Mouse (Mus musculus) left cerebral cortex, postnatal 10 days (tissue): ENCODE results near the gene Cx3cr1. TPM values are rescaled to one million over a fixed set of nuclear protein-coding genes. Genes with fewer than 3 reads are reported as not detected.

ENCODE experiments used
- DNase-seq, 2 experiments: peaks; one replicate each; pipeline ENCODE4 v3.0.0; 2021 to 2022; ENCODE audit warnings: low spot score in 2 of 2, mixed read lengths in 1 of 2; ENCODE audit errors: extremely low spot score in 1 of 2
- intact Hi-C: fragments of 180-260 bp; cut with DNase I; formaldehyde crosslinking; loops from one replicate; pipeline ENCODE4 v1.15.1; 2025
- total RNA-seq, 2 experiments: library from RNA; stranded (reverse); gene quantifications; 2 replicates each; pipeline ENCODE4 v1.2.3; 2021

Cx3cr1 gene
- total RNA-seq, 2 experiments from 2014 or later, result 31.9 to 33.5 TPM

- intact Hi-C loops, result no loop called here
- peak in 1 of 2 experiments; percentile 67 for DNase-seq
Measured at GRCm38 (mm10) chr9:119970221-119970620, 99.5 kb downstream of the Cx3cr1 start.

- no peak for DNase-seq
- intact Hi-C loops, result no loop called here
Measured at GRCm38 (mm10) chr9:119969811-119970210, 99.9 kb downstream of the Cx3cr1 start.

DNA sequence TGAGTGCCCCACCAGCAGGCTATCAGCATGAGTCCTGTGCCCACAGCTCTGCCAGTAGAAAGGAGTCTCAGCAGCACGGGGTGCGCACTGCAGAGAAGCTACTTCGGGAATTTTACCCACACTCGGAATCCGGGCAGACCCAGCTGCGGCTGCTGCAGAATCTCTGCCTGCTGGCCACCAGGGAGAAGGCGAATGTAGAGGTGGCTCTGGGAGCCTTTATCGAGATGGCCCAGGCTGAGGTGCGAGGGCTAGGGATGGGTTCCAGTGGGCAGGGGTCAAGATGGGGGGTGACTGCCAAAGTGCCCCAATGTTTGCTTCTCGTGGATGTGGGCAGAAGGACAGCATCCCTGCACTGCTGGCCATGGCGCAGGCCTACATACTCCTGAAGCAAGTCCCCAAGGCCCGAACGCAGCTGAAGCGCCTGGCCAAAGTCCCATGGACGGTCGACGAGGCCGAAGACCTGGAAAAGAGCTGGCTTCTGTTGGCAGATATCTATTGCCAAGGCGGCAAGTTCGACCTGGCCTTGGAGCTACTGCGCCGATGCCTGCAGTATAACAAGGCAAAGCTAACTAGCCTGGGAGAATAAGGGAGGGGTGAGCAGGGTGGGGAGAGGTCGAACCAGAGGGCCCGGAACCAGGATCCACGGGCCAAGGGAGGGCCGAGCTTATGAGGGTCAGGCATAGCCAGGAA is 103.3 kb downstream of the Cx3cr1 start:
- intact Hi-C loops, result no loop called here
- DNase-seq, result no peak

DNA sequence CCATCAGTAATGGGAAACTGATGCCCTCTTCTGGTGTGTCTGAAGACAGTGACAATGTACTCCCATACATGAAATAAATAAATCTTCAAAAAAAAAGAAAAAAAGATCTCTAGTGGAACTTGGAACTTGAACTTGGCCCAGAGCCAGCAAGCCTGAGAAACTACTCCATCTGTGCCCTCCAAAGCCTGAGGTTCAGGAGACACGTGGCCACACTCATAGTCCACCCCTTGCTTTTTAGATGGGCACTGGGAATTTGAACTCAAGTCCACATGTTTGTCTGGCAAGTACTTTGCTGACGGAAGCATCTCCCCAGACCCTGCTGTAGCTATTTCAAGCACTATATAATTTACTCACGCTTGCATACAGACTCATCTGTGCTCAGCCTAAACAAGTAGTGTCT is 104.5 kb downstream of the Cx3cr1 start:
- intact Hi-C loops, result no loop called here
- no peak for DNase-seq

DNA sequence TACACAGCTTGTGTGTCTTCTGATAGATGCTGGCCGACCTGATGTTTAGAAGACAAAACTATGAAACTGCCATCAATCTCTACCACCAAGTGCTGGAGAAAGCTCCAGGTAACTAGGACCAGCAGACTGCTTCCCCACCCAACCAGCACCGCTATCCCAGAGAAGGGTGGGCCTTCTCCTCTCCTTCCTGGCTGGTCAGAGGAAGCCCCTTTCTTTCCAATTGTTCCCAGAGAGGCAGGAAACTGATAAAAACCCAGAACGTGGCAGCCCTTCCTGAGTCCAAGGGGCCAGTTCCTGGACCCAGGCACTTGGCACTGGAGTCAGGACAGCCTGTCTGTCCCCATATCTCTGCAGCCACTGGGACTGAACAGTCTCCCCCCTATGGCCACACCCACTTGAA is 105.5 kb downstream of the Cx3cr1 start:
- intact Hi-C loops, result loop anchor here (5.0 kb wide), 1 partner anchor 48 kb away; no protein-coding TSS in a partner anchor
- no peak for DNase-seq

DNA sequence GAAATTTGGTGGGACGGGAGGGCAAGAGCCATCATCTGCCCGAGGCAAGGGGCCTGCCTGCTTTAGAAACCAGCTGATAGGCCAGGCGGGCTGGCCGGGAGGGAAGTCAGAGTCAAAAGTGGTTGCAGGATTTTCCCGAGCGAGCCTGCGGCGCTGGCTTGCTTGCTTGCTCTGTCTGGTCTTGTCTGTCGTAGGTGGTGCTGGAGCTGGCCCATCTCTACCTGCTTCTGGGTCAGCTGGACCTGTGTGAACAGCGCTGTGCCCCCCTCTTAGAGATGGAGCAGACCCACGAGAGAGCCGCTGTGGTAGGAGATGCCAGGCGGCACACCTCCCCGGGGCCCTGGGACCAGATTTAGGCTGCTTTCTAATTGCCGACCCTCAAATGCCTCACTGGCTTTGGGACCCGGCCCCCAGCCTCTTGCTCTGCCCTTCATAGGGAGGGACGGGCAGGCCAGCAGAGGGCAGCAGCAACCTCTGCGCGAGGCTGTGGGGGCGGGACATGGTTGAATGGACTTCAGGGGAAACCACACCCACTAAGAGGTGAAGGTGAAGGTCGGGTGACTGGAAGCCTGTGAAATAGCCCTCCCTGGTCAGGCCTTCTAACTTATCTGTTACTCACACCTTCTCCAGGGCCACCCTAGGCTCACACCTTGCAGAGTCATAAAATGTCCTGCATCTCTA is 106.6 kb downstream of the Cx3cr1 start:
- peak in 1 of 2 experiments; percentile 72 for DNase-seq
- intact Hi-C loops, result loop anchor here (5.0 kb wide), 1 partner anchor 49 kb away; no protein-coding TSS in a partner anchor

GRCm38 (mm10) chr9:119962216-119962615 is 107.5 kb downstream of the Cx3cr1 start:
- intact Hi-C loops, result loop anchor here (5.0 kb wide), 1 partner anchor 50 kb away; no protein-coding TSS in a partner anchor
- DNase-seq, result no peak

GRCm38 (mm10) chr9:119958835-119959234 is 110.8 kb downstream of the Cx3cr1 start:
- intact Hi-C loops, result no loop called here

GRCm38 (mm10) chr9:119951388-119951787 is 118.3 kb downstream of the Cx3cr1 start:
- intact Hi-C loops, result no loop called here
- no peak for DNase-seq

More at GRCm38 (mm10) chr9:119958835-119959234, 110.8 kb downstream of the Cx3cr1 start:
- DNase-seq, result no peak

DNA sequence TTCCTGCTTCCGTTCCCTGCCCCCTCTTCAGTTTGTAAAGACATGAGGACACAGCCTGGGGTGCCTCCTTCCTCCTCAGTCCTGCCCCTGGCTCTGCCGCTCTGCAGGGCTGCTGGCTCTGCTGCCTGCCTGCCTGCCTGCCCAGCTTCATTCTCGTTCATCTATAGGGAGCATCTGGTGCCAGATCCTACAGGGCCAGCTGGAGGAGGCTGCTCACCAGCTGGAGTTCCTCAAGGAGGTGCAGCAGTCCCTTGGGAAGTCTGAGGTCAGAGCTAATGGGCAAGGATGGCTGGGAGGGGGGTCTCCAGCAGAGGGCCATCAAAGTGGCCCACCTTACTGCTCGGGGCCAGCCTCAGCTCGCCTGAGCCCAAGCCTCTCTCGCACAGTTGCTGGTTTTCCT is 119.2 kb downstream of the Cx3cr1 start:
- no peak for DNase-seq
- intact Hi-C loops, result no loop called here

- no peak for DNase-seq
- intact Hi-C loops, result no loop called here
Measured at GRCm38 (mm10) chr9:119948804-119949203, 120.9 kb downstream of the Cx3cr1 start.

DNA sequence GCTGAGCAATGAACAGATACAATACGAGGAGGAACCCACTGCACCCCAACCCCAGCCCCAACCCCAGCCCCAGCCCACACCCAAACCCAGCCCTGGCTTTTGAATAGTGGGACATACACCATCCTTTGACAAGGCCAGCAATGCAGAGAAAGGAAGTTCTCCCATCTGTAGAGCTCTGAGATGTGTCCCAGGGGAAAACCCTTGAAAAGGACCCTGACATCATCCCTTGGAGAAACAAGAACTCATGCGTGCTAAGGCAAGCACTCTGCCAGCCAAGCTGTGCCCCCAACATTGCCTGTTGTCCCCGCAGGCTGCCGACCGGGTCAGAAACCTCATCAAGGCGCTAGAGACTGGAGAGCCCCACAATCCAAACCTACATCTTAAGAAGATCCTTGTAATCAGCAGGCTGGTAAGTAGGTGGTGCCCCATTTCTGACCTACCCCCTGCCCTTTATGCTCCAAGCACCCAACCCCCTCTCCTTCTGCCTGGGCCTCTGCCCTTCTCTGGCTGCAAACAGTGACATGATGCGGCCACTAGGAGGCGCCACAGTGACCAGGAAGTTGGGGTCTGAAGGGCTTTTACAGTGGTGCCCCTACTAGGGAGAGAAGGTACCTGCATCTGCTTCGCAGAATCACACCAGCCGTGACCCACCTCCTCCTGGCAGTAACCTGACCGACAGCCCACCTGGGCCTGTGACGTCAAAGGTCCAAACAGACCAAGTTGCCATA is 124.3 kb downstream of the Cx3cr1 start:
- DNase-seq, result no peak
- intact Hi-C loops, result no loop called here

- DNase-seq, result no peak
- intact Hi-C loops, result no loop called here
Measured at GRCm38 (mm10) chr9:119943326-119943725, 126.4 kb downstream of the Cx3cr1 start.

DNA sequence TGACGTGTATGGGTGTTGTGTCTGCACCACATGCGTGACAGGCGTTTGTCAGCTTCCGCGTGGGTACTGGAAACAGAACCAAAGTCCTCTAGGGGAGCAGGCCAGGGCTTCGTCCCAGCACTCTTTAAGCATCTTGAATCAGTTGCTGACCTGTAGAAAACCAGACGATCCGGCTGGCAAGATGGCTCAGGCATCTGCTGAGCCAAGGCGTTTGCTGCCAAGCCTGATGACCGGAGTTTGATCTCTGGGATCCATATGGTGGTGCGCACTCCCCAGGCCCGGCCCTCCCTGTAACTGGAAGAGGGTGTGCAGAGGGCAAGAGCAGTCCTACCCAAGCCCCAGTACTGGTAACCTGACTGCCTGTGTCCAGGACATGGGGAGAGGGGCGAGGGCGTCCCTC is 127.8 kb downstream of the Cx3cr1 start:
- DNase-seq, result no peak
- intact Hi-C loops, result no loop called here

DNA sequence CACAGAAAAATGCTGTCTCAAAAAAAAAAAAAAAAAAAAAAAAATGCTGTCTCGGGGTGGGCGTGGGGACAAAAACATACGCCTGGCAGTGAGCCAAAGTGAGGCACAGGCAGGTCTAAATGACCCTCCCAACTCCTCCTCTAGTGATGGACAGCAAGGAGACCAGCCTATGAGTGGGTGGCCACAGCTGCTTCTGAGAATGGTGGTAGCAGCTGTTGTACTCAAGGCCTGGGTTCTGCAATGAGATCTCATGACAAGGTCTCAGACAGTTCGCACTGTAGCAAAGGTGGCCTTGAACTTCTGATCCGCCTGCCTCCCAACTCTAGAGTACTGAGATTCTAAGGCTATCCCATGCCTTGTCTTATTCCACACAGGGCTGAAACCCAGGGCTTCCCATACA is 128.3 kb downstream of the Cx3cr1 start:
- DNase-seq, result no peak
- intact Hi-C loops, result no loop called here

GRCm38 (mm10) chr9:119939646-119940045 is 130.0 kb downstream of the Cx3cr1 start:
- intact Hi-C loops, result loop anchor here (5.0 kb wide), 1 partner anchor 43 kb away; the partner anchor contains the start of gene Csrnp1
- no peak for DNase-seq

DNA sequence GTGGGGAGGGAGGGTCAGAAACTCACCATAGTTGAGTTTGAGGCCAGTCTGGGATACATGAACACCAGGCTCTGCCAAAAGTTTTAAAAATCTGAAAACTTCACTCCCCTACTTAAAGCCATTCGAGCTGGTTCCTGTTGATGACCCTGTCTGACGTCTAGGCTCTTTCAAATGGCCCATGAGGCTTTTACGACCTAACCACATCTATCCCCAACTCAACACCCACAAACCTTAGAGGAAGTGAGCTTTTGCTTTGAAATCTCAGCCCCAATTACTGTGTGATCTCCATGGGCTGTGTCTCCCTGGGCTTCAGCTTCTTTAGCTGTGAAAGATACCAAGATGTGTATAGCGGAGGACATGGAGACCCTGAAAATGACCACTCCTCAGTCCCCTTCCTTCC is 131.2 kb downstream of the Cx3cr1 start:
- intact Hi-C loops, result loop anchor here (5.0 kb wide), 1 partner anchor 44 kb away; the partner anchor contains the start of gene Csrnp1
- no peak for DNase-seq

GRCm38 (mm10) chr9:119937005-119937773 is 132.5 kb downstream of the Cx3cr1 start, which contains the start of the genes Gorasp1 and Ttc21a:
TSS of gene Gorasp1 (minus strand) at chr9:119937565.
TSS of gene Ttc21a (plus strand) at chr9:119937606.
- intact Hi-C loops, result loop anchor here (5.0 kb wide), 1 partner anchor 45 kb away; the partner anchor contains the start of gene Csrnp1
- DNase-seq, result peak; percentile 88 to 97

- intact Hi-C loops, result no loop called here
- no peak for DNase-seq
Measured at GRCm38 (mm10) chr9:119933675-119934074, 136.0 kb downstream of the Cx3cr1 start.
